Mouse (Mus musculus): ENCODE results near the gene Hif3a. TPM values are rescaled to one million over a fixed set of nuclear protein-coding genes. Genes with fewer than 3 reads are reported as not detected.

The Hif3a gene
- total and polyA plus RNA-seq, 3 experiments = 8.0 to 37.9 TPM; not detected in 1

- Histone ChIP-seq H3K79me2 (ENCODE audit: control insufficient read depth, insufficient read depth, low read length, poor library complexity) (no peaks in the 10 kb centered on the region), H3K4me3 (ENCODE audit: control insufficient read depth in 1 of 2, insufficient read depth in 1 of 2, low read depth in 2 of 2, low read length in 2 of 2) (no peak overlapping the region), H3K9ac (ENCODE audit: control insufficient read depth, low read depth, low read length, poor library complexity, severe bottlenecking) (no peak overlapping the region), H3K27me3 (ENCODE audit: control insufficient read depth in 1 of 2, insufficient read depth in 2 of 2, low read length in 2 of 2) (no peaks in the 10 kb centered on the region), H3K9me3 (replicated peaks; ENCODE audit: insufficient read depth, low read length) (no peaks in the 10 kb centered on the region), H3K36me3 (ENCODE audit: control insufficient read depth in 1 of 2, insufficient read depth in 2 of 2, low read length in 2 of 2) (peaks cover 0 to 11% of the 10 kb centered on the region in 2 experiments; a peak in 2 of 4 replicates), H3K4me1 (ENCODE audit: control insufficient read depth in 1 of 2, insufficient read depth in 2 of 2, low read length in 2 of 2) (peaks cover 4 to 9% of the 10 kb centered on the region in 2 experiments), H3K27ac (ENCODE audit: control insufficient read depth, low read depth, low read length) (no peak overlapping the region)
- no peak for DNase-seq (ENCODE audit: low read depth, low spot score)
- no peak for TF ChIP-seq MEF2A (IDR thresholded peaks at IDR 0.05; ENCODE audit: extremely low read depth, insufficient replicate concordance, low read depth, low read length, poor library complexity, severe bottlenecking)
- no peak for TF ChIP-seq ELF1 (IDR thresholded peaks at IDR 0.05; ENCODE audit: low read depth, low read length)
- TF ChIP-seq POLR2AphosphoS2 (IDR thresholded peaks at IDR 0.05; ENCODE audit: low read length) = no peak
- no peak for TF ChIP-seq USF2 (IDR thresholded peaks at IDR 0.05; ENCODE audit: borderline replicate concordance in 1 of 2, insufficient read depth in 1 of 2, low read depth in 1 of 2, low read length in 2 of 2)
Measured at GRCm38 (mm10) chr7:16993651-16994399, 68.4 kb downstream of the Hif3a start.

- Histone ChIP-seq H3K9me3 (replicated peaks; ENCODE audit: insufficient read depth, low read length) (no peaks in the 10 kb centered on the region), H3K36me3 (ENCODE audit: control insufficient read depth in 1 of 2, insufficient read depth in 2 of 2, low read length in 2 of 2) (peaks cover 0 to 11% of the 10 kb centered on the region in 2 experiments; a peak in 2 of 4 replicates), H3K4me3 (ENCODE audit: control insufficient read depth in 1 of 2, insufficient read depth in 1 of 2, low read depth in 2 of 2, low read length in 2 of 2) (no peak within 1 kb of the TSS), H3K9ac (ENCODE audit: control insufficient read depth, low read depth, low read length, poor library complexity, severe bottlenecking) (no peak within 1 kb of the TSS; the same call in 1 of the 2 replicates), H3K79me2 (ENCODE audit: control insufficient read depth, insufficient read depth, low read length, poor library complexity) (no peaks in the 10 kb centered on the region), H3K4me1 (ENCODE audit: control insufficient read depth in 1 of 2, insufficient read depth in 2 of 2, low read length in 2 of 2) (peaks cover 4 to 9% of the 10 kb centered on the region in 2 experiments), H3K27me3 (ENCODE audit: control insufficient read depth in 1 of 2, insufficient read depth in 2 of 2, low read length in 2 of 2) (no peaks in the 10 kb centered on the region), H3K27ac (ENCODE audit: control insufficient read depth, low read depth, low read length) (no peak within 1 kb of the TSS)
- no peak for DNase-seq (ENCODE audit: low read depth, low spot score)
- TF ChIP-seq SIN3A (IDR thresholded peaks at IDR 0.05; ENCODE audit: low read length) (no peak), POLR2A (IDR thresholded peaks at IDR 0.05; ENCODE audit: control insufficient read depth in 1 of 2, insufficient read depth in 1 of 2, low read depth in 1 of 2, low read length in 2 of 2, poor library complexity in 1 of 2) (no peak), ZKSCAN1 (IDR thresholded peaks at IDR 0.05; ENCODE audit: low read depth, low read length) (no peak), EP300 (IDR thresholded peaks at IDR 0.05; ENCODE audit: low read depth in 1 of 2, low read length in 2 of 2) (no peak), ZNF384 (IDR thresholded peaks at IDR 0.05; ENCODE audit: low read depth, low read length) (no peak), JUND (IDR thresholded peaks at IDR 0.05; ENCODE audit: low read depth, low read length) (no peak), USF2 (IDR thresholded peaks at IDR 0.05; ENCODE audit: borderline replicate concordance in 1 of 2, insufficient read depth in 1 of 2, low read depth in 1 of 2, low read length in 2 of 2) (no peak), NELFE (IDR thresholded peaks at IDR 0.05; ENCODE audit: low read depth, low read length) (no peak), UBTF (IDR thresholded peaks at IDR 0.05; ENCODE audit: borderline replicate concordance, insufficient read depth, low read depth, low read length) (no peak), MXI1 (IDR thresholded peaks at IDR 0.05; ENCODE audit: low read depth, low read length) (no peak), MAFK (IDR thresholded peaks at IDR 0.05; ENCODE audit: borderline replicate concordance, low read depth, low read length) (no peak), NRF1 (IDR thresholded peaks at IDR 0.05; ENCODE audit: insufficient read depth, low read depth, low read length, poor library complexity, severe bottlenecking) (no peak), TBP (IDR thresholded peaks at IDR 0.05; ENCODE audit: low read depth, low read length) (no peak), E2F4 (IDR thresholded peaks at IDR 0.05; ENCODE audit: borderline replicate concordance, low read depth, low read length) (no peak)
Measured at GRCm38 (mm10) chr7:16992451-16992807, 69.8 kb downstream of the Hif3a start, which contains the start of gene Ccdc8. Gene Ccdc8 (plus strand): TSS chr7:16992708.

All from MEL (cell line).